Mouse (Mus musculus) hindlimb bud, embryonic 11.5 days (tissue): Measurements from ENCODE around the gene Cenps.
A peak's percentile ranks its signal among the peaks of the same experiment; 100 is the strongest.
"Not testable (repeated sequence)": the region's sequence is repeated elsewhere in the genome, so short reads cannot be mapped to it uniquely, and the experiment has no call there.

Source experiments
- DNase-seq: peaks from one replicate; pipeline ENCODE4 v3.0.0-alpha.2; 2012; ENCODE audit warnings: low read depth, low spot score; ENCODE audit errors: extremely low spot score

Gene Cenps

GRCm38 (mm10) chr4:149136982-149137770, at the start of gene Cenps:
Gene Cenps (minus strand): TSS chr4:149137629.
- peak; percentile 50 for DNase-seq

- DNase-seq: no peak
Observed at GRCm38 (mm10) chr4:149182755-149183154, 45.3 kb upstream of the Cenps start.

- DNase-seq: no peak
Observed at GRCm38 (mm10) chr4:149182192-149182591, 44.8 kb upstream of the Cenps start.

GRCm38 (mm10) chr4:149179573-149179972, 42.1 kb upstream of the Cenps start:
- no peak for DNase-seq

GRCm38 (mm10) chr4:149179160-149179559, 41.7 kb upstream of the Cenps start:
- no peak for DNase-seq

- no peak for DNase-seq
Observed at GRCm38 (mm10) chr4:149178328-149178727, 40.9 kb upstream of the Cenps start.

GRCm38 (mm10) chr4:149177046-149177445, 39.6 kb upstream of the Cenps start:
- no peak for DNase-seq

- DNase-seq: no peak
Observed at GRCm38 (mm10) chr4:149176645-149177044, 39.2 kb upstream of the Cenps start.

GRCm38 (mm10) chr4:149173661-149174060, 36.2 kb upstream of the Cenps start:
- DNase-seq: no peak

- DNase-seq: no peak
Observed at GRCm38 (mm10) chr4:149172666-149173065, 35.2 kb upstream of the Cenps start.

GRCm38 (mm10) chr4:149172083-149172482, 34.7 kb upstream of the Cenps start:
- DNase-seq: no peak

- DNase-seq: no peak
Observed at GRCm38 (mm10) chr4:149171581-149171981, 34.2 kb upstream of the Cenps start.

GRCm38 (mm10) chr4:149170394-149170931, 33.0 kb upstream of the Cenps start:
- DNase-seq: no peak

- DNase-seq: not testable (repeated sequence)
Observed at GRCm38 (mm10) chr4:149169926-149170325, 32.5 kb upstream of the Cenps start.

- no peak for DNase-seq
Observed at GRCm38 (mm10) chr4:149168016-149168415, 30.6 kb upstream of the Cenps start.

- DNase-seq: no peak
Observed at GRCm38 (mm10) chr4:149166957-149167611, 29.7 kb upstream of the Cenps start.

- DNase-seq: peak; percentile 83
Observed at GRCm38 (mm10) chr4:149166215-149166946, 29.0 kb upstream of the Cenps start, which contains the start of gene Pgd. Gene Pgd (minus strand): TSS chr4:149166771.

- no peak for DNase-seq
Observed at GRCm38 (mm10) chr4:149164150-149164549, 26.7 kb upstream of the Cenps start.

- DNase-seq: no peak
Observed at GRCm38 (mm10) chr4:149163196-149163595, 25.8 kb upstream of the Cenps start.

GRCm38 (mm10) chr4:149161166-149161565, 23.7 kb upstream of the Cenps start:
- no peak for DNase-seq

GRCm38 (mm10) chr4:149159891-149160290, 22.5 kb upstream of the Cenps start:
- DNase-seq: no peak
